Mouse (Mus musculus) liver, embryonic 13.5 days (tissue): ENCODE data around the gene Gm10271. TPM values are rescaled to one million over a fixed set of nuclear protein-coding genes. Genes with fewer than 3 reads are reported as not detected.
A peak's percentile ranks its signal among the peaks of the same experiment; 100 is the strongest.

Experiments
- ATAC-seq: fragments of 200-750 bp; cut with Nextera tagmentation; 2 replicates; pipeline ENCODE4 v1.8.0; 2017; ENCODE audit warnings: low read depth, mild to moderate bottlenecking, moderate number of reproducible peaks, moderate library complexity
- DNase-seq: peaks from one replicate; pipeline ENCODE4 v3.0.0; 2022
- H3K27ac ChIP-seq: fragments of 300-500 bp; sonication (generic); 2 replicates; pipeline ENCODE4 v1.5.1; 2015; ENCODE audit warnings: moderate library complexity, mild to moderate bottlenecking, inconsistent platforms
- H3K27me3 ChIP-seq: fragments of 300-500 bp; sonication (generic); 2 replicates; pipeline ENCODE4 v1.6.1; 2015; ENCODE audit warnings: mild to moderate bottlenecking, inconsistent platforms
- H3K36me3 ChIP-seq: fragments of 300-500 bp; sonication (generic); 2 replicates; pipeline ENCODE4 v1.6.1; 2015; ENCODE audit warnings: mild to moderate bottlenecking, inconsistent platforms
- H3K4me1 ChIP-seq: fragments of 300-500 bp; sonication (generic); replicated peaks from 2 replicates; pipeline ENCODE4 v1.6.1; 2015; ENCODE audit warnings: inconsistent platforms
- H3K4me2 ChIP-seq: fragments of 300-500 bp; sonication (generic); 2 replicates; pipeline ENCODE4 v1.6.1; 2015; ENCODE audit warnings: inconsistent platforms, mild to moderate bottlenecking, moderate library complexity
- H3K4me3 ChIP-seq: fragments of 300-500 bp; sonication (generic); replicated peaks from 2 replicates; pipeline ENCODE4 v1.5.1; 2015; ENCODE audit warnings: mild to moderate bottlenecking, inconsistent platforms
- H3K9ac ChIP-seq: fragments of 300-500 bp; sonication (generic); 2 replicates; pipeline ENCODE4 v1.6.1; 2015; ENCODE audit warnings: mild to moderate bottlenecking, inconsistent platforms
- H3K9me3 ChIP-seq: fragments of 300-500 bp; sonication (generic); replicated peaks from 2 replicates; pipeline ENCODE4 v1.6.1; 2016; ENCODE audit warnings: inconsistent platforms
- WGBS: fragments of 180-500 bp; shearing (Covaris S2); methylation state at CpG from one replicate; pipeline ENCODE4 v1.1.7; 2015; ENCODE audit not compliant: insufficient replicate concordance; 5-methylcytosine and 5-hydroxymethylcytosine counted together
- polyA plus RNA-seq: library from polyadenylated mRNA; unstranded; fragments of >200 nt; fragmentation: Nextera tagmentation; extraction: Ambion mirVana; gene quantifications from 2 replicates; pipeline ENCODE4 v1.2.1, GENCODE M21; 2015

Gene Gm10271
- polyA plus RNA-seq, 1 experiment from 2014 or later, result not detected

- ATAC-seq, result no peak
- Histone ChIP-seq H3K4me3 (no peak overlapping the region), H3K27me3 (no peaks in the 10 kb centered on the region), H3K9ac (no peak overlapping the region), H3K9me3 (no peaks in the 10 kb centered on the region), H3K4me2 (no peak overlapping the region), H3K4me1 (no peaks in the 10 kb centered on the region), H3K27ac (no peak overlapping the region), H3K36me3 (no peaks in the 10 kb centered on the region)
- 40% methylated on average over 2 of the region's 2 CpGs for WGBS
- DNase-seq, result no peak
Measured at GRCm38 (mm10) chr10:116977858-116978257, 5.4 kb upstream of the Gm10271 start.

- Histone ChIP-seq H3K27ac (no peak overlapping the region), H3K27me3 (no peaks in the 10 kb centered on the region), H3K4me3 (no peak overlapping the region), H3K4me1 (no peaks in the 10 kb centered on the region), H3K36me3 (no peaks in the 10 kb centered on the region), H3K4me2 (no peak overlapping the region), H3K9ac (no peak overlapping the region), H3K9me3 (no peaks in the 10 kb centered on the region)
- DNase-seq (no peak), ATAC-seq (no peak)
- WGBS, result 18% methylated on average over 4 of the region's 4 CpGs
Measured at GRCm38 (mm10) chr10:116977455-116977854, 5.0 kb upstream of the Gm10271 start.

- no peak overlapping the region for H3K9ac ChIP-seq
- WGBS, result 60% methylated on average over 4 of the region's 4 CpGs
- no peaks in the 10 kb centered on the region for H3K4me1 ChIP-seq
- H3K4me3 ChIP-seq, result no peak overlapping the region
- no peak overlapping the region for H3K27ac ChIP-seq
- H3K9me3 ChIP-seq, result no peaks in the 10 kb centered on the region
- no peaks in the 10 kb centered on the region for H3K27me3 ChIP-seq
- no peak for DNase-seq
- no peak overlapping the region for H3K4me2 ChIP-seq
- ATAC-seq, result no peak
- H3K36me3 ChIP-seq, result no peaks in the 10 kb centered on the region
Measured at GRCm38 (mm10) chr10:116968741-116969140, 3.7 kb downstream of the Gm10271 start.

- WGBS, result 65% methylated on average over 6 of the region's 6 CpGs
- DNase-seq (no peak), ATAC-seq (no peak)
- Histone ChIP-seq H3K9ac (no peak overlapping the region), H3K4me2 (no peak overlapping the region), H3K9me3 (no peaks in the 10 kb centered on the region), H3K4me1 (no peaks in the 10 kb centered on the region), H3K4me3 (no peak overlapping the region), H3K36me3 (no peaks in the 10 kb centered on the region), H3K27ac (no peak overlapping the region), H3K27me3 (no peaks in the 10 kb centered on the region)
Measured at GRCm38 (mm10) chr10:116966065-116966464, 6.3 kb downstream of the Gm10271 start.

GRCm38 (mm10) chr10:116965297-116965696 is 7.1 kb downstream of the Gm10271 start:
- no peak overlapping the region for H3K9ac ChIP-seq
- H3K4me2 ChIP-seq, result no peak overlapping the region
- 62% methylated on average over 5 of the region's 5 CpGs for WGBS
- DNase-seq (no peak), ATAC-seq (no peak)
- H3K27ac ChIP-seq, result no peak overlapping the region
- no peaks in the 10 kb centered on the region for H3K27me3 ChIP-seq
- no peaks in the 10 kb centered on the region for H3K9me3 ChIP-seq
- no peak overlapping the region for H3K4me3 ChIP-seq
- H3K4me1 ChIP-seq, result no peaks in the 10 kb centered on the region
- no peaks in the 10 kb centered on the region for H3K36me3 ChIP-seq

GRCm38 (mm10) chr10:116964571-116964970 is 7.8 kb downstream of the Gm10271 start:
- no peak overlapping the region for H3K9ac ChIP-seq
- H3K9me3 ChIP-seq, result no peaks in the 10 kb centered on the region
- H3K4me1 ChIP-seq, result no peaks in the 10 kb centered on the region
- no peaks in the 10 kb centered on the region for H3K36me3 ChIP-seq
- WGBS, result 57% methylated on average over 4 of the region's 4 CpGs
- H3K4me2 ChIP-seq, result no peak overlapping the region
- H3K27ac ChIP-seq, result no peak overlapping the region
- no peak overlapping the region for H3K4me3 ChIP-seq
- no peak for DNase-seq
- no peaks in the 10 kb centered on the region for H3K27me3 ChIP-seq
- ATAC-seq, result no peak

GRCm38 (mm10) chr10:116964084-116964483 is 8.3 kb downstream of the Gm10271 start:
- H3K9ac ChIP-seq, result no peak overlapping the region
- WGBS, result 66% methylated on average over 11 of the region's 11 CpGs
- H3K27ac ChIP-seq, result no peak overlapping the region
- no peak for ATAC-seq
- no peaks in the 10 kb centered on the region for H3K4me1 ChIP-seq
- no peaks in the 10 kb centered on the region for H3K27me3 ChIP-seq
- H3K9me3 ChIP-seq, result no peaks in the 10 kb centered on the region
- no peaks in the 10 kb centered on the region for H3K36me3 ChIP-seq
- H3K4me3 ChIP-seq, result no peak overlapping the region
- H3K4me2 ChIP-seq, result no peak overlapping the region
- no peak for DNase-seq

GRCm38 (mm10) chr10:116962803-116963202 is 9.6 kb downstream of the Gm10271 start:
- WGBS, result 46% methylated on average over 17 of the region's 17 CpGs
- no peaks in the 10 kb centered on the region for H3K4me1 ChIP-seq
- H3K9ac ChIP-seq, result no peak overlapping the region
- H3K9me3 ChIP-seq, result no peaks in the 10 kb centered on the region
- ATAC-seq (no peak), DNase-seq (peak; percentile 4)
- no peak overlapping the region for H3K4me2 ChIP-seq
- H3K27me3 ChIP-seq, result no peaks in the 10 kb centered on the region
- H3K27ac ChIP-seq, result no peak overlapping the region
- no peaks in the 10 kb centered on the region for H3K36me3 ChIP-seq
- no peak overlapping the region for H3K4me3 ChIP-seq

GRCm38 (mm10) chr10:116962152-116962551 is 10.3 kb downstream of the Gm10271 start:
- Histone ChIP-seq H3K9ac (no peak overlapping the region), H3K27ac (no peak overlapping the region), H3K36me3 (no peaks in the 10 kb centered on the region), H3K9me3 (no peaks in the 10 kb centered on the region), H3K4me2 (no peak overlapping the region), H3K27me3 (no peaks in the 10 kb centered on the region), H3K4me1 (no peaks in the 10 kb centered on the region), H3K4me3 (no peak overlapping the region)
- WGBS, result 73% methylated on average over 14 of the region's 14 CpGs
- DNase-seq (no peak), ATAC-seq (no peak)

- Histone ChIP-seq H3K4me1 (no peaks in the 10 kb centered on the region), H3K27ac (no peak overlapping the region), H3K9me3 (no peaks in the 10 kb centered on the region), H3K9ac (no peak overlapping the region), H3K27me3 (no peaks in the 10 kb centered on the region), H3K4me3 (no peak overlapping the region), H3K4me2 (no peak overlapping the region), H3K36me3 (no peaks in the 10 kb centered on the region)
- ATAC-seq, result no peak
- 31% methylated on average over 5 of the region's 5 CpGs for WGBS
- DNase-seq, result no peak
Measured at GRCm38 (mm10) chr10:116957867-116958551, 14.4 kb downstream of the Gm10271 start.

- H3K27me3 ChIP-seq, result no peaks in the 10 kb centered on the region
- 84% methylated on average over 11 of the region's 11 CpGs for WGBS
- no peak overlapping the region for H3K4me2 ChIP-seq
- H3K36me3 ChIP-seq, result no peaks in the 10 kb centered on the region
- H3K27ac ChIP-seq, result no peak overlapping the region
- DNase-seq (no peak), ATAC-seq (no peak)
- H3K9ac ChIP-seq, result no peak overlapping the region
- H3K4me1 ChIP-seq, result no peaks in the 10 kb centered on the region
- H3K4me3 ChIP-seq, result no peak overlapping the region
- H3K9me3 ChIP-seq, result no peaks in the 10 kb centered on the region
Measured at GRCm38 (mm10) chr10:116956483-116957158, 15.8 kb downstream of the Gm10271 start.

GRCm38 (mm10) chr10:116955191-116955590 is 17.2 kb downstream of the Gm10271 start:
- WGBS, result 84% methylated on average over 6 of the region's 6 CpGs
- DNase-seq, result no peak
- H3K4me3 ChIP-seq, result no peak overlapping the region

More at GRCm38 (mm10) chr10:116955191-116955590, 17.2 kb downstream of the Gm10271 start:
- H3K36me3 ChIP-seq, result no peaks in the 10 kb centered on the region
- H3K9ac ChIP-seq, result no peak overlapping the region
- H3K9me3 ChIP-seq, result no peaks in the 10 kb centered on the region
- ATAC-seq, result no peak
- H3K27ac ChIP-seq, result no peak overlapping the region
- no peaks in the 10 kb centered on the region for H3K27me3 ChIP-seq
- no peak overlapping the region for H3K4me2 ChIP-seq
- H3K4me1 ChIP-seq, result peaks cover 5% of the 10 kb centered on the region; the same call in 1 of the 2 replicates
